Mouse (Mus musculus): Measurements from ENCODE around the gene Mnd1. TPM values are rescaled to one million over a fixed set of nuclear protein-coding genes. Genes with fewer than 3 reads are reported as not detected.

The Mnd1 gene
- 1 to 10 TPM; 1.6 to 2.1 TPM for total RNA-seq (2021)

DNA sequence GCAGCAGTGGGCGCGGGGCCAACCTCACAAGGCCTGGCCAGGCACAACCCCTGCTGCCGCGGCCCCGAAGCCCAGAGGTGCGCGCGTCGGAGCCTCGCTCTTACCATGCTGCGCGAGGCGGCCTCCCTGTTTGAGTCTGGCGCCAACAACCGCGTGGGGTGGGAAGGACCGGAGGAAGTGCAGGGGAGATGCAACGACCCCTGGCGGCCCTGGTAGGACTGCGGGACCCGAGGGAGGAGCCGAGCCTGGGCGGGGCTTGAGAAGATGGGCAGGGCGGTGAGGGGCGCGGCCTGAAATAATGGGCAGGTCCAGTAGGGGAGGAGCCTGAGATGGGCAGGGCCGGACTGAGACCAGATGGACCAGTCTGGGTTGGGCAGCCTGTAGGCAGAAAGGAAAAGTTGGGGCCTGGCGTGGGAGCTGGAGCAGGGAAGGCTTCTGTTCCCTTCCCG, at the start of gene Mnd1:
TSS of gene Mnd1 (minus strand) at position 229 of the 449 bp plus-strand sequence.
- intact Hi-C loops (cut with DNase I) = loop anchor here (5.0 to 10.0 kb wide), 2 partner anchors 118 to 211 kb away; no protein-coding TSS in a partner anchor
- peak; percentile 93 to 96 for DNase-seq (ENCODE audit: low spot score in 2 of 2)

DNA sequence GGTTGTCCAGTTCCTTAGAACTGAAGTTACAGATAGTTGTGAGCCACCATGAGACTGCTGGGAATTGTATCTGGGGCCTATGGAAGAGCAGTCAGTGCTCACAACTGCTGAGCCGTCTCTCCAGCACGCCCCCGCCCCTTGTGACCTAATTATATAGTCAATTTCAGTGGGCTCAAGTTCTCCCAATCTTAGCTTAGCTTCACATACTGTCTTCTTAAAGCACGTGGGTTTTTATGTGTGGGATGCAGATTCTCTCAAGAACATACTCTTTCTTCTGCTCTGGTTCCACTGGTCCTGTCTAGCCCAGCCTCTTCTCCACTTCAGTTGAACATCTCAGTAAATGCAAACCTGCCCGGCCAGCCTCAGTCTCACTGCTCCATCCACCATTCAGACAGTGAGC, 49.1 kb upstream of the Mnd1 start:
- DNase-seq (ENCODE audit: low spot score in 2 of 2) = no peak
- intact Hi-C loops (cut with DNase I) = no loop called here

DNA sequence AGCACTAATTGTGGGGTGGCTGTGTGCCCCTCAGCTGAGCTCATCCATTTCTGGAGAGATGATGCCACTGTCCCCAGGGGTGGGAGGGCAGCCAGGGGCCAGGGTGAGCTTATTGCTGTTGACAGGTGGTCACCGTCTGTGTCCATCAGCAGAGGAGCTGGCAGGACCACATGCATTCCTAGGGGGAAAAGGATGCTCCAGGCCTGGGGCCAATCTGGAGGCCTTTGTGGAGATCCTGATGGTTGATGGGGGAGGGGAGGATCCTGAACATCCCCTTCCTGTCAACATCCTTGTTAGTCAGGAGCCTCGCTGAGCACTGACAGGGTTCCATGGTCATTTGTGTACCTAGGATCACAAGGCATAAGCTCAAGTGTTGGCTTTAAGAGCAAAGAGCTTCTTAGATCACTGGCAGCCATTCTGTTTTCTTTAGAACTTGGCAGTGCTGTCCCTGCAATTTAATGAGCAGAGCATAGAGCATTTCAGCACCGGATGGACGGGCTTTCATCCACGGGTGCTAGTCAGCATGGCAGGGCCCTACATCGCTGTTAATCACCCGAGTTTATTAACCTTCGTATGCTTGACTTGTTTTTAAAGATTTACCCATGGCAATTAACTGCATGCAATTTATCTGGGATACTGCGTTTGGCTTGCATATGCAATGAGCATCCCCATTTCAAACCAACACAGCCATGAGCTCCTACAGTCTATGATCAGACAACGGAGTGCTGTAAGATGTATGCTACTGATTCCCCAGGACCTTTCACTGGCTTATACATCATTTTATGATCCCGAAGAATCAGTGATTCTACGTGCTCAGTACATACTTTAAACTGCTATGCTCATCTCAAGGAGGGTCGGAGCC, 45.2 kb upstream of the Mnd1 start:
- intact Hi-C loops (cut with DNase I) = no loop called here
- DNase-seq (ENCODE audit: low spot score in 2 of 2) = no peak

DNA sequence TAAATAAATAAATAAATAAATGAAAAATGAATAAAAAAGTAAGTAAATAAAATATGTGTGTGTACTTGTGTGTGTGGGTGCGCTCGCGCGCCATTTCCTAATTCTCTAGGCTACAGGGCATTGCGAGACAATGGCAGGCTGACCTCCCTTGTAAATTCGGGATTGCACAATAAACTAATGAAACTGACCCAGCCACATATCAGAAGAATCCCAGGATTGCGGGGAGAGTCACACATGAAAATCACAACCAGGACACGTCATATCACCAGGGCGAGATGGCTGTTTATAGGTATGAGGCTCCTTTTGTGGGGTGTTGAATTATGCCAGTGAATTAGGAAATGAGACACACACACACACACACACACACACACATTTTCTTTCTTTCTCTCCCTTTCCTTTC, 43.9 kb upstream of the Mnd1 start:
- intact Hi-C loops (cut with DNase I) = no loop called here

DNA sequence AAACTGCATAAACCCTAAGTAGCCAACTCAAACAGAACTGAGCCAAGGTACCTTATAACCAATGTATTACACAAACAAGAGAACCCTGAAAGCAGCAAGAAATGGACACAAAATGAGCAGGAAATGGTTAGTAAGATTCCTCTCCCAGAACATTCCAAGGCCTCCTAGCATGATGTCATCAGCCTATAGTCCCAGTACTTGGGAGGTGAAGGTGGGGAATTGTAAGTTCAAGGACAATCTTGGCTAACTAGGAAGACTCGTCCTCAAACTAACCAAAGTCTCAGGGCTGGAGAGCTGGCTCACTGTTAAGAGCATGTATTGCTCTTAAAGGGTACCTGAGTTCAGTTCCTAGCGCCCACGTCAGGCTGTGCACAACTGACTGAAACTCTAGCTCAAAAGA, 42.6 kb upstream of the Mnd1 start:
- intact Hi-C loops (cut with DNase I) = no loop called here
- DNase-seq (ENCODE audit: low spot score in 2 of 2) = no peak

More for the DNA sequence above, 43.9 kb upstream of the Mnd1 start:
- DNase-seq (ENCODE audit: low spot score in 2 of 2) = no peak

DNA sequence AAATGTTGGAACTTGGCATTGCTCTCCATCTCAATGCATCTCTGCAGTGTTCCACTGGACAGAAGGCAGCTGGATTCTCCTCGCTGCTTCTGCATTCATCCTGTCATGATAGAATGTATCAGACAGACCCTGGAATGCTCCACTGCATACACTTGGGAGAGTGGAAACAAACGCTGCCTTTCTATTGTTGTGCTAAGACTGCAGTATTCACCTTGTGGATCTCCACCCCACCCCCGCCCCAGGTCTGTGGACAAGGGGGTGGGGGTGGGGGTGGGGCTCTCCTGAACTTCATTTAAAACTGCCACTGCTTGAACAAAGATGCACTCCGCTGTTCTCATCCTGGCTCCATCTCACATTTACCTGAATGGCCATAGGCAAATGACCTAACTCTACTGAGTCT, 38.3 kb upstream of the Mnd1 start:
- DNase-seq (ENCODE audit: low spot score in 2 of 2) = no peak
- intact Hi-C loops (cut with DNase I) = no loop called here

DNA sequence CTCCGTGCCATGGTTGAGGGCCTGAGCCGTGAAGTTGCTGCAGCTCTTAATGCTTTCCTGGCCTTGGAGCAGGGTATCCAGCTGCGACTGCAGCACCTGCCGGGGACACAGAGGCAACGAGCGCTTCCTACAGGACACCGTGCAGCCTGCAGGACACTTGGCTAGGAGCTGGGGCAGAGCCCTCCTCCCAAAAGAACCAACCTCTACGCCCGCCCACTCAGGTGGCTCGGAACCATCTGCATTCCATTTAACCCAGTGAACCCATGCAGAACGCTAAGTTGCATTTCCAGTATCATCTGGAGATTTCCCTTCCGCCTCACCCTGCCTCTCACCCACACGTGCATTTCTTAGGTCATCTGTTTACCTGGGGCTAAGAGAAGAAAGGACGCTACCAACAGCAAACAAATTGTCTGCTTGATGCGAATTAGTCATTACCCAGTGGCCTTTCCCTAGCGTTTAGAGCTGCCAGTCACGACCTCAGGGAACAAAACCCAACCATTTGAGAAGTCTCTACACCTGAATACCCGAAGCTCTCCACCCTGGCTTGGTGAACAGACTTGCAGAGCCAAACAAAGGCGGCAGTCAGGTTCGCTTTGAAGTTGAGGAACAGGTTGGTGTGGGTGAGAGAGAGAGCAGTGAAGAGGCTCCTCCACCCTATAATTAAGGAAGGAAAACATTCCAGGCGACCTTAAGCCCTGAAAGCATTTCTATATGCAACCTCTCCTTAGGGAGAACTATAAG, 35.7 kb upstream of the Mnd1 start:
- intact Hi-C loops (cut with DNase I) = no loop called here
- no peak for DNase-seq (ENCODE audit: low spot score in 2 of 2)

DNA sequence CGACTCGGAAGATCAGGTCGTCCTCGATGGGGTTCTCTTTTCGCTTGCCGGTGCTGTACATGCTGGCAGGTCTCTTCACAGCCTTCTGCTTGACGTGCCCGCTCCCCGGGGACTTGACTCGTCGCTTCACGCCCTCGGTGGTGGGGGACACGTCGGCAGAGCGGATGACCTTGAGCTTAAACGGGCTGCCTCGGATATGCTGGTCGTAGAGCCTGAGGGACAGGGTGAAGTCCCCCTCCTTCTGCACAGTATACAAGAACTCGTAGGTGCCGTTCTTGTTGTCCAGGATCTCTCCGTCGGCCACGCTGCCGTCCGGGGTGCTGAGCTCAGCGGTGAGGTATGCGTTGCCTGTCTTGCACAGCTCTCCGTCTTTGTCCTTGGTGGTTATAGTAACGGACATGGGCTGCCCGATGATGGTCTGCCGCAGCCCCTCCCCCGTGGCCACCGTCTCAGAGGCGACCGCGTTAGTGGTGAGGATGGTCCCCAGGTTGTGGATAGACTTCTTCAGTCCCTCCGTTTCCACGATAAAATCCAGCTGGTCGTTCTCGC, 35.0 kb upstream of the Mnd1 start:
- DNase-seq (ENCODE audit: low spot score in 2 of 2) = no peak
- intact Hi-C loops (cut with DNase I) = no loop called here

DNA sequence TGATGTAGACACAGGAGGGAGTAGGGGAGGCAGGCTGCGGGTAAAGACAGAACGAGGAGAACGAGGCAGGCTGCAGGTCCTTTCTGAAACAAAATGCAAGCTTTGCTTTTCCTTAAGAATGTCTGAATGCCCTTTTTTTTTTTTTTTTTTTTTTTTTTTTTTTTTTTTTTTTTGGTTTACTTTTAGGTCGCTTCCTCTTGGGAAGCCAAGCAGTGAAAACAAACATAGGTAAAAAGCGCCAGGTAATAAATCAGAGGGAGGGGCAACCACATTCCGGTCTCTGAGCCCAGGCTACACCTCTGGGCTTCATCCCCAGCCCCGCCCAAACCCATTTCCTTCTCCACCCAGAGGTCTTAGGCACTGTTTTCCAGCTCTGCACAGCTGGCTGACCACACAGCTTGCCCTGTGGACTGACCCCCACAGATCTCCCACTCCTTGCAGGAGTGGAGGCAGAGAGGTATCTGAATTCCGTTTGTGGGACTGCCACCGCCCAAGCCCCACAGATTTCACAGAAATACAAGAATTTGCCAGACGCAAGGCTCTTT, 34.1 kb upstream of the Mnd1 start:
- no peak for DNase-seq (ENCODE audit: low spot score in 2 of 2)
- intact Hi-C loops (cut with DNase I) = no loop called here

DNA sequence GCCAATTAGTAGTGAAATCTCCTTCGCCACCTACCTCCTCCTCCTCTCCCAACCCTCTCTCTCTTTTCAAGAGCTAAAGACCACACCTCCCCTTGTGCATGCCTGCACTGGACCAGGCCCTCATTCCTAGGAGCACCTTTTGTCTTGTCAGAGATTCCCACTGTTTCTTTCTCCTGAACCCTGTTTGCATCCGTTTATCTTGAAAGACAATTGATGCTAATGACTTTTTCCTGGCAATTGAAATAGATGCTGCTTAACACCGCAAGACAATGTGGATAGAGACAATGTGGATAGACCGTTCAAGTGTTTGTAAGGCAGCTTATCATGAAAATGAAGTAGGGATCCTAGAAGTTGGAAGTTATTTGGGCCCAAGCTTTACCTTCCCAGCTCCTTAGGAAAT, 26.1 kb upstream of the Mnd1 start:
- DNase-seq (ENCODE audit: low spot score in 2 of 2) = no peak
- intact Hi-C loops (cut with DNase I) = no loop called here

DNA sequence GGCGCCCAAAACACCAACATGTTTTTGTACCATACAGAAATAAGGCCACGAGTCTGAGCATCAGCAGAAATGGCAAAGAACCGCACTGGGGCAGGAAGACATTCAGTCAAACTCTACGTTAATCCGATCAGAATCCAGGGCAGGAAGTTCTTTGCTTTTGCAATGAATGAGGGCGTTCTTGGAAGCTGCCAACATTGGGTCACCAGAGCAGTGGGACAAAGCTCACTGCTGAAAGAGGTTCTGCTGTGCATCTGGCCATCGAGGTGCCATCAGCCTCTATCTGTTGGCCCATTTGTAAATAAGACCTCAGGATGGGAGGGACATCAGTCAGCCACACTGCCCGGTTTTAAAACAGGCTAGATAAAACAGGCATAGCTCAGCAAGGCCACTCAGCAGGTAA, 25.5 kb upstream of the Mnd1 start:
- no peak for DNase-seq (ENCODE audit: low spot score in 2 of 2)
- intact Hi-C loops (cut with DNase I) = no loop called here

DNA sequence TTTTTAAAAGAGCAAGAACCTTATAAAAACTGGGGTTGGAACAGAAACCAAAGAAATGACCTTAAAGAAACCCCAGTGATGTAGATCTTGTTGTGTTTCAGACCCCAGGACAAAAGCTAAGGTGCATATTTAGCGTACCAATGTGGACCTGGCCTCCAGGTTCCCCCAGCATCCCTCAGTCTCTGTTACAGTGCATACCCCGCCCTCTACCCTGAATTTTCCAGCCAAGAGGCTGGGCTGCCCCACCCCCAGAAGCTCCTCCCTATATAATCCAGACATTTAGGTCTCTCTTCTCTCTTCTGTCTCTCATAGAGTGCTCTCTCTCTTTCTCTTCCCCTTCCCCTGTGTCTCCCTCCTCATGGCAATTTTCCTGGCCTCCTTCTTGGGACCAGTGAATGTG, 24.7 kb upstream of the Mnd1 start:
- intact Hi-C loops (cut with DNase I) = no loop called here
- DNase-seq (ENCODE audit: low spot score in 2 of 2) = no peak

DNA sequence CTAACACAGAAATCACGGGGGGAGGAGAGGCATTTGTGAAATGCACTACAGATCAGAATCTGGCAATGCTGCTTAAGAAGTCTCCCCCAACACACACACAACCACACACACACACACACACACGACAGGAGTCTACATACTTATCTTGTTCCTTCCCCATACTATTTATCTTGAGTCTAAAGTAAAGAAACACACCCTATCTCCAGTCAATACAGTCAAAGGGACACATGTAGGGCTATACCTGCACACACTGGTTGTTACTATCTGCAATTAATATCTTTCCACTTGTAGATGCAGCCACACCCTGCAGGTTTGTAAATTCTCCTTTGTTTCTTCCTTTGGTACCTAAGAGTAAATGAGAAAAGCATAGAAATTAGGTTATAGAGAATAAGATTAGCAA, 22.2 kb upstream of the Mnd1 start:
- intact Hi-C loops (cut with DNase I) = no loop called here
- no peak for DNase-seq (ENCODE audit: low spot score in 2 of 2)

DNA sequence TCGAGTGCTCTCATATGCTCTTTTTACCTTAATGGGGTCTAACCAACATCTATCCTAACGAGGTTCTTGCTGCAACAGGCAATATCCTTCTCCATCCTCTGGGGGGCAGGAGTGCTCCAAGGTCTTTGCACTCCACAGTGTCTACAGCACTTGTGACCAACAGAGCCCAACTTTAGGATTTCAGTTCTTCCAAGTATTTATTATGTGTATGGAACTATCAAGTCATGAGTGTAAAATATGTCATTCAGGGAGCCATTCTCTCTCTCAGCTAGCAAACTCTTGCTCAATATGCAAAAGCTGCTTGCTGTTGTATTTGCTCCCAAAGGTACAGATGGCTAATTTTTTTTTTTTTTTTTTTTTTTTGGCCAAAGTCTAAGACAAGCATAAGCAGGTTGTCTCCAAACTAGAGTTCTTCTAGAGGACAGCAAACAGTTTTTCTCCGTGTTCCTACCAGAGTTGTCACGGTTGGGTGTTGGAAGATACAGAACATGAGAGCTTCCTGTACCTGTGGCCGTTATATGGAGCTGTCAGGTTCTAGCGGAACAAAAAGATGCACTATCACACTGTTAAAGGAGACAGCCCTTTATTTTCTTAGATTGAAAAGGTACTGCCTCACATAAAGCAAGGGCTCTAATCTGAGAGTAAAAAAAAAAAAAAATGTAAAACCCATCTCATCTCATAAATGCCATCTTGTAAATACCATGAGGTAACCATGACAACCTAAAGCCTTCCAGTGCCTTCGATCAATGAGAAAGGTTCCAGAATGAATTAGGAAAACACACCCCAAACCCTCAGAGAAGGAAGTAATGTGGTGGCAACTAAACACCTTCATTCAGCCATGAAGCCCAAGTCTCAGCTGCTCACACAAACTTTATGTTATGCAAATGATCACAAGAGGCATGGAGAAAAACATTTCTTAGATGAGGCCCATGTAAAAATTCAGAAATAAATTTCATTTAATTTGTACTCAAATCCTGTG, 20.0 kb upstream of the Mnd1 start:
- peak; percentile 54 to 60 for DNase-seq (ENCODE audit: low spot score in 2 of 2)
- intact Hi-C loops (cut with DNase I) = loop anchor here (1.0 to 2.0 kb wide), 2 partner anchors 129 to 138 kb away; no protein-coding TSS in a partner anchor

DNA sequence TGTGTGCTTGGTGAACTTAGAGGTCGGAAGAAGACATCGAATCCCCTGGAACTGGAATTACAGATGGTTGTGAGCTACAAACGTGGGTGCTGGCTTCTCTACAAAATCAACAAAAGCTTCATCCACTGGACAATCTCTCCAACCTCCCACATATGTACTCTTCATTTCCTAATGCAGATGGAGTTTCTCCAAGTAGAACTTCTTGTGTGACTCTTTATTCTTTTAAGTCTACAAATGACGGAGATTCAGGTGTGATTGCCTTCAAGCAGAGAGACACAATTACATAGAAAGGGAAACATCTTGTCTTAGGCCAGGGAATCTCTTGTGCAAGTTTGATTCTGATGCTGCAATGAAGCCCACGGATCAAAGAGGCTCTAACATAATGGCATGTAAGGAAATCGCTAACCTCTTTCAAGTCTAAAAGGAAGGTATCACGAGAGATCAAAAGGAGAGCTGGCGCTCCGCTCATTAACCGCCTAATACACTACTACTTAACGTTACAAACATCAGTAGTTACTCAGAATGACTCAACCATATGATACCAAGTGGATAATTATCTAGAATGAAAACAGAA, 18.1 kb upstream of the Mnd1 start, which contains the start of gene Gm6525:
TSS of gene Gm6525 (plus strand) at position 524 of the 574 bp plus-strand sequence.
- no peak for DNase-seq (ENCODE audit: low spot score in 2 of 2)
- intact Hi-C loops (cut with DNase I) = loop anchor here (2.0 kb wide), 1 partner anchor 131 kb away; no protein-coding TSS in a partner anchor

DNA sequence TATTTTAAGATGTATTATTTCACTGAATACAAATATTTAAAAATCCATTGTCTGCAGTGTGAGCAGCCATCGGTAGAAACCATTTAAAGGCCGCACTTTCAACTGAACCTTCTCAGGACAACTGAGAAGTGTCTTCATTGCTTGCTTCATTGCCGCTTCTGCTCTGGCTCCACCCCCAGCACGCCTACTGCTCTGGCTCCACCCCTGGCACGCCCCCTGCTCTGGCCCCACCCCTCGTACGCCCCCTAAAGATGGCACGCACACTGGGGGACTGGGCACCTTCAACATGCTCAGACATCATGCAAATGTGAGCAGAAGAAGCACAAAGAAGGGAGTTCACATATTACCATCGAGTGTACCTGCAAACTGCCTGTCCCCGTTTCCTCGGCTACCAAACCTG, 16.8 kb upstream of the Mnd1 start:
- intact Hi-C loops (cut with DNase I) = no loop called here
- DNase-seq (ENCODE audit: low spot score in 2 of 2) = no peak

DNA sequence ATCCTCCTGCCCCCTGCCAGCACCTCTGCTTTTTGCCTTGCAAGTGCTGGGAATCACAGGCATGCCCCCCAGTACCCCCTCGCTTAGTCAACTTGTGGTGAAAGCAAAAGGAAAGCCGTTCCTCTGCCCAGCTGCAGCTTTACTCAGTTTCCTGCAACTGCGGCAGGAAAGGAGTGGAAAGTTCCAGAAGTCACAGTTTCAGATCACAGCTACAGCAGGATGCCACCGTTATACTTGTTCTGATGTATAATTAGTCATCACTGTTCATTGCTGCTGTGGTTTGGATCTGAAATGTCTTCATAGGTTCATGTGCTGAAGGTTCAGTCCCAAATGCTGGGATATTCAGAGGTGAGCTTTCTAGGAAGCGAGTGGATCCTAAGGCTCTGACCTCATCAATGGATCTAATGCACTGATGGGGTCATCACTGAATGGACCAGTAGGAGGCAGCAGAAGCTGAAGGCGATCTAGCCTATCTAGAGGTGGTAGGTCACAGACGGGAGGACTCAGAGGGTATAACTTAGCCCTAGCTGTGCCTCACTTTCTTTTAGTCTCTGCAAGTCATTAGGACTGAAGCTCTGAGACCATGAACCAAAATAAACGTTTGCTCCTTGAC, 13.9 kb upstream of the Mnd1 start:
- intact Hi-C loops (cut with DNase I) = no loop called here
- DNase-seq (ENCODE audit: low spot score in 2 of 2) = no peak

DNA sequence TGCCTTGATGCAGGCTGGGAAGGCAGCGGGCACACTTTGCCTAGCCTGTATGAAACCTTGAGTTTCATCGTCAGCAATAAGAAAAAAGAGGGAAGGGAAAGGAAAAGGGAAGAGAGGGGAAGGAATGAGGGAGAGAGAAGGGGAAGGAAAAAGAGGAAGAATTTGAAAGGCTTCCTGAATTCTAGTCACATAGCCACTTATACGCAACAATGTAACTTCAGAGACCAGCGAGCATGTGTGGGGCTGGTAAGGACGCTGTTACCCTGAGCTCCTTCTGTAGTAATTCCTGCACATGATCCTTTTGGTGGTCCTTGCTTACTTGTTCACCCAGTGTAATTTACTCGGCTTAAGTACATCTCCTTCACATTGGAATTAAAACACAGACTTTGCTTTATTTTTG, 13.4 kb upstream of the Mnd1 start:
- intact Hi-C loops (cut with DNase I) = no loop called here
- DNase-seq (ENCODE audit: low spot score in 2 of 2) = no peak
